Mouse (Mus musculus) urinary bladder, postnatal 10 days (tissue): ENCODE results near the gene Fbxl12.
"Not testable (repeated sequence)": the region's sequence is repeated elsewhere in the genome, so short reads cannot be mapped to it uniquely, and the experiment has no call there.

Source experiments
- DNase-seq: peaks from one replicate; pipeline ENCODE4 v3.0.0; 2022; ENCODE audit warnings: low spot score

Fbxl12 gene

GRCm38 (mm10) chr9:20644360-20645081 is at the start of gene Fbxl12:
Gene Fbxl12, minus strand, starts transcription at chr9:20644767.
- DNase-seq = no peak

GRCm38 (mm10) chr9:20692863-20693262 is 48.3 kb upstream of the Fbxl12 start:
- no peak for DNase-seq

GRCm38 (mm10) chr9:20690449-20690848 is 45.9 kb upstream of the Fbxl12 start:
- not testable (repeated sequence) for DNase-seq

- DNase-seq = no peak
Observed at GRCm38 (mm10) chr9:20689913-20690312, 45.3 kb upstream of the Fbxl12 start.

GRCm38 (mm10) chr9:20689403-20689802 is 44.8 kb upstream of the Fbxl12 start:
- no peak for DNase-seq

- no peak for DNase-seq
Observed at GRCm38 (mm10) chr9:20685081-20685861, 40.7 kb upstream of the Fbxl12 start.

- no peak for DNase-seq
Observed at GRCm38 (mm10) chr9:20682389-20682722, 37.8 kb upstream of the Fbxl12 start.

- DNase-seq = no peak
Observed at GRCm38 (mm10) chr9:20681546-20682388, 37.2 kb upstream of the Fbxl12 start.

- no peak for DNase-seq
Observed at GRCm38 (mm10) chr9:20680378-20680958, 35.9 kb upstream of the Fbxl12 start.

GRCm38 (mm10) chr9:20677892-20678291 is 33.3 kb upstream of the Fbxl12 start:
- DNase-seq = no peak

- DNase-seq = no peak
Observed at GRCm38 (mm10) chr9:20672047-20672446, 27.5 kb upstream of the Fbxl12 start.

- DNase-seq = no peak
Observed at GRCm38 (mm10) chr9:20668065-20668464, 23.5 kb upstream of the Fbxl12 start.

GRCm38 (mm10) chr9:20666510-20667034 is 22.0 kb upstream of the Fbxl12 start:
- DNase-seq = no peak

GRCm38 (mm10) chr9:20665925-20666324 is 21.4 kb upstream of the Fbxl12 start:
- DNase-seq = no peak

GRCm38 (mm10) chr9:20664982-20665637 is 20.5 kb upstream of the Fbxl12 start:
- no peak for DNase-seq

- DNase-seq = no peak
Observed at GRCm38 (mm10) chr9:20664366-20664765, 19.8 kb upstream of the Fbxl12 start.

GRCm38 (mm10) chr9:20663956-20664355 is 19.4 kb upstream of the Fbxl12 start:
- no peak for DNase-seq

GRCm38 (mm10) chr9:20662874-20663273 is 18.3 kb upstream of the Fbxl12 start:
- no peak for DNase-seq

GRCm38 (mm10) chr9:20662325-20662724 is 17.8 kb upstream of the Fbxl12 start:
- DNase-seq = no peak

GRCm38 (mm10) chr9:20657546-20657945 is 13.0 kb upstream of the Fbxl12 start:
- no peak for DNase-seq

GRCm38 (mm10) chr9:20653859-20654258 is 9.3 kb upstream of the Fbxl12 start:
- no peak for DNase-seq
